Mouse (Mus musculus) MEL (cell line): Measurements from ENCODE around the gene Ccdc17. TPM values are rescaled to one million over a fixed set of nuclear protein-coding genes. Genes with fewer than 3 reads are reported as not detected.
A peak's percentile ranks its signal among the peaks of the same experiment; 100 is the strongest.

Experiments used
- DNase-seq: peaks from one replicate; pipeline ENCODE4 v3.0.0; 2011; ENCODE audit warnings: low read depth, low spot score
- H3K27ac ChIP-seq: 2 replicates; pipeline ENCODE4 v1.5.1; 2012; ENCODE audit warnings: low read depth, mild to moderate bottlenecking, control low read depth, low read length, moderate library complexity; ENCODE audit not compliant: control insufficient read depth
- H3K27me3 ChIP-seq, 2 experiments: fragments of 150-350 bp in 1 of 2; sonication (generic) in 1 of 2; 2 replicates each; pipeline ENCODE4 v1.6.1; 2012; ENCODE audit warnings: low read length in 2 of 2, mild to moderate bottlenecking in 2 of 2, improper control_type of control experiment in 1 of 2, moderate library complexity in 1 of 2; ENCODE audit not compliant: insufficient read depth in 2 of 2, control insufficient read depth in 1 of 2
- H3K36me3 ChIP-seq, 2 experiments: 2 replicates each; pipeline ENCODE4 v1.6.1; 2012 to 2014; ENCODE audit warnings: low read length in 2 of 2, improper control_type of control experiment in 1 of 2, inconsistent platforms in 1 of 2, mild to moderate bottlenecking in 1 of 2; ENCODE audit not compliant: insufficient read depth in 2 of 2, control insufficient read depth in 1 of 2
- H3K4me1 ChIP-seq, 2 experiments: fragments of 150-350 bp in 1 of 2; sonication (generic) in 1 of 2; 2 replicates each; pipeline ENCODE4 v1.6.1; 2012; ENCODE audit warnings: low read length in 2 of 2, improper control_type of control experiment in 1 of 2, mild to moderate bottlenecking in 1 of 2; ENCODE audit not compliant: insufficient read depth in 2 of 2, control insufficient read depth in 1 of 2
- H3K4me3 ChIP-seq, 2 experiments: fragments of 150-350 bp in 1 of 2; sonication (generic) in 1 of 2; 2 replicates each; pipeline ENCODE4 v1.5.1; 2012; ENCODE audit warnings: low read depth in 2 of 2, low read length in 2 of 2, mild to moderate bottlenecking in 2 of 2, moderate library complexity in 2 of 2, control low read depth in 1 of 2, improper control_type of control experiment in 1 of 2; ENCODE audit not compliant: control insufficient read depth in 1 of 2, insufficient read depth in 1 of 2
- H3K79me2 ChIP-seq: 2 replicates; pipeline ENCODE4 v1.6.1; 2012; ENCODE audit warnings: mild to moderate bottlenecking, low read length, moderate library complexity; ENCODE audit not compliant: control insufficient read depth, poor library complexity, insufficient read depth
- H3K9ac ChIP-seq: 2 replicates; pipeline ENCODE4 v1.6.1; 2012; ENCODE audit warnings: low read depth, mild to moderate bottlenecking, control low read depth, low read length, moderate library complexity; ENCODE audit not compliant: control insufficient read depth, poor library complexity, severe bottlenecking
- H3K9me3 ChIP-seq: fragments of 150-350 bp; sonication (generic); replicated peaks from 2 replicates; pipeline ENCODE4 v1.6.1; 2012; ENCODE audit warnings: mild to moderate bottlenecking, low read length, improper control_type of control experiment, moderate library complexity; ENCODE audit not compliant: insufficient read depth
- CHD1 ChIP-seq: IDR thresholded peaks from 2 replicates; pipeline ENCODE4 v1.6.1; 2012; ENCODE audit warnings: low read depth, mild to moderate bottlenecking, inconsistent platforms, low read length, improper control_type of control experiment
- CHD2 ChIP-seq: IDR thresholded peaks from 2 replicates; pipeline ENCODE4 v1.6.1; 2011; ENCODE audit warnings: low read length, improper control_type of control experiment
- E2F4 ChIP-seq: IDR thresholded peaks from 2 replicates; pipeline ENCODE4 v1.6.1; 2011; ENCODE audit warnings: low read depth, low read length, improper control_type of control experiment, borderline replicate concordance
- EP300 ChIP-seq, 2 experiments: IDR thresholded peaks; 2 replicates each; pipeline ENCODE4 v1.6.1; 2011; ENCODE audit warnings: improper control_type of control experiment in 2 of 2, low read length in 2 of 2, low read depth in 1 of 2, mild to moderate bottlenecking in 1 of 2
- ETS1 ChIP-seq: IDR thresholded peaks from 2 replicates; pipeline ENCODE4 v1.6.1; 2012; ENCODE audit warnings: low read depth, mild to moderate bottlenecking, inconsistent platforms, low read length, improper control_type of control experiment, moderate library complexity
- GABPA ChIP-seq: IDR thresholded peaks from 2 replicates; pipeline ENCODE4 v1.6.1; 2012; ENCODE audit warnings: low read depth, mild to moderate bottlenecking, inconsistent platforms, low read length, improper control_type of control experiment, moderate library complexity
- GATA1 ChIP-seq: IDR thresholded peaks from 2 replicates; pipeline ENCODE4 v1.6.1; 2011; ENCODE audit warnings: low read depth, low read length, improper control_type of control experiment
- HCFC1 ChIP-seq: IDR thresholded peaks from 2 replicates; pipeline ENCODE4 v1.6.1; 2012; ENCODE audit warnings: low read depth, mild to moderate bottlenecking, inconsistent platforms, low read length, improper control_type of control experiment, moderate library complexity
- JUND ChIP-seq: IDR thresholded peaks from 2 replicates; pipeline ENCODE4 v1.6.1; 2011; ENCODE audit warnings: low read depth, mild to moderate bottlenecking, improper control_type of control experiment, low read length
- MAFK ChIP-seq: IDR thresholded peaks from 2 replicates; pipeline ENCODE4 v1.6.1; 2011; ENCODE audit warnings: low read depth, mild to moderate bottlenecking, low read length, improper control_type of control experiment, borderline replicate concordance
- MAX ChIP-seq: IDR thresholded peaks from 2 replicates; pipeline ENCODE4 v1.6.1; 2011; ENCODE audit warnings: low read length, improper control_type of control experiment
- MAZ ChIP-seq: IDR thresholded peaks from 2 replicates; pipeline ENCODE4 v1.6.1; 2012; ENCODE audit warnings: low read depth, mild to moderate bottlenecking, inconsistent platforms, low read length, improper control_type of control experiment
- MEF2A ChIP-seq: IDR thresholded peaks from 2 replicates; pipeline ENCODE4 v1.6.1; 2014; ENCODE audit warnings: low read depth, mild to moderate bottlenecking, inconsistent platforms, low read length, improper control_type of control experiment; ENCODE audit not compliant: poor library complexity, insufficient replicate concordance, severe bottlenecking; ENCODE audit errors: extremely low read depth
- MYB ChIP-seq: IDR thresholded peaks from 2 replicates; pipeline ENCODE4 v1.6.1; 2011; ENCODE audit warnings: mild to moderate bottlenecking, low read depth, low read length, improper control_type of control experiment
- MYC ChIP-seq: IDR thresholded peaks from 2 replicates; pipeline ENCODE4 v1.6.1; 2011; ENCODE audit warnings: low read depth, mild to moderate bottlenecking, low read length, improper control_type of control experiment, moderate library complexity
- NRF1 ChIP-seq: IDR thresholded peaks from 2 replicates; pipeline ENCODE4 v1.6.1; 2014; ENCODE audit warnings: low read depth, mild to moderate bottlenecking, inconsistent platforms, low read length, improper control_type of control experiment, moderate library complexity; ENCODE audit not compliant: poor library complexity, insufficient read depth, severe bottlenecking
- POLR2AphosphoS2 ChIP-seq: IDR thresholded peaks from 2 replicates; pipeline ENCODE4 v1.6.1; 2011; ENCODE audit warnings: low read length, improper control_type of control experiment
- POLR2AphosphoS5 ChIP-seq: IDR thresholded peaks from 2 replicates; pipeline ENCODE4 v1.6.1; 2012; ENCODE audit warnings: low read depth, borderline replicate concordance, mild to moderate bottlenecking, inconsistent platforms, low read length, moderate library complexity, mixed read lengths
- RAD21 ChIP-seq: IDR thresholded peaks from 2 replicates; pipeline ENCODE4 v1.6.1; 2011; ENCODE audit warnings: mild to moderate bottlenecking, low read depth, low read length, improper control_type of control experiment
- SIN3A ChIP-seq: IDR thresholded peaks from 2 replicates; pipeline ENCODE4 v1.6.1; 2012; ENCODE audit warnings: low read length, improper control_type of control experiment, inconsistent platforms
- SMC3 ChIP-seq: IDR thresholded peaks from 2 replicates; pipeline ENCODE4 v1.6.1; 2011; ENCODE audit warnings: low read depth, low read length, improper control_type of control experiment
- TBP ChIP-seq: IDR thresholded peaks from 2 replicates; pipeline ENCODE4 v1.8.0; 2011; ENCODE audit warnings: low read depth, low read length, improper control_type of control experiment
- TCF12 ChIP-seq: IDR thresholded peaks from 2 replicates; pipeline ENCODE4 v1.6.1; 2014; ENCODE audit warnings: low read depth, mild to moderate bottlenecking, inconsistent platforms, low read length, improper control_type of control experiment, moderate library complexity
- UBTF ChIP-seq: IDR thresholded peaks from 2 replicates; pipeline ENCODE4 v1.6.1; 2012; ENCODE audit warnings: low read depth, mild to moderate bottlenecking, inconsistent platforms, low read length, improper control_type of control experiment, moderate library complexity, borderline replicate concordance; ENCODE audit not compliant: insufficient read depth
- USF2 ChIP-seq, 2 experiments: IDR thresholded peaks; 2 replicates each; pipeline ENCODE4 v1.6.1; 2011 to 2012; ENCODE audit warnings: improper control_type of control experiment in 2 of 2, low read length in 2 of 2, borderline replicate concordance in 1 of 2, inconsistent platforms in 1 of 2, low read depth in 1 of 2, mild to moderate bottlenecking in 1 of 2; ENCODE audit not compliant: insufficient read depth in 1 of 2
- ZKSCAN1 ChIP-seq: IDR thresholded peaks from 2 replicates; pipeline ENCODE4 v1.6.1; 2012; ENCODE audit warnings: low read depth, mild to moderate bottlenecking, inconsistent platforms, low read length, improper control_type of control experiment, moderate library complexity
- ZMIZ1 ChIP-seq: IDR thresholded peaks from 2 replicates; pipeline ENCODE4 v1.6.1; 2012; ENCODE audit warnings: low read depth, mild to moderate bottlenecking, inconsistent platforms, low read length, improper control_type of control experiment, moderate library complexity
- ZNF384 ChIP-seq: IDR thresholded peaks from 2 replicates; pipeline ENCODE4 v1.6.1; 2012; ENCODE audit warnings: low read depth, mild to moderate bottlenecking, inconsistent platforms, low read length, improper control_type of control experiment
- polyA plus RNA-seq, 2 experiments: library from polyadenylated mRNA; stranded (reverse) in 1 of 2; unstranded in 1 of 2; fragments of >175 nt in 1 of 2; fragments of >200 nt in 1 of 2; gene quantifications; 2 replicates each; pipeline versions ENCODE4 v1.2.1 to v1.2.4; 2012; ENCODE audit warnings: low replicate concordance in 2 of 2, low read depth in 1 of 2; ENCODE audit not compliant: insufficient read length in 2 of 2, insufficient read depth in 1 of 2, missing spikeins in 1 of 2
- total RNA-seq: library from RNA; depleted of rRNA; stranded (reverse); fragments of 300-350 nt; gene quantifications from 2 replicates; pipeline ENCODE4 v1.2.3, GENCODE M21; 2012

The Ccdc17 gene
- total and polyA plus RNA-seq, 3 experiments, result 1.2 to 1.5 TPM; not detected in 1

DNA sequence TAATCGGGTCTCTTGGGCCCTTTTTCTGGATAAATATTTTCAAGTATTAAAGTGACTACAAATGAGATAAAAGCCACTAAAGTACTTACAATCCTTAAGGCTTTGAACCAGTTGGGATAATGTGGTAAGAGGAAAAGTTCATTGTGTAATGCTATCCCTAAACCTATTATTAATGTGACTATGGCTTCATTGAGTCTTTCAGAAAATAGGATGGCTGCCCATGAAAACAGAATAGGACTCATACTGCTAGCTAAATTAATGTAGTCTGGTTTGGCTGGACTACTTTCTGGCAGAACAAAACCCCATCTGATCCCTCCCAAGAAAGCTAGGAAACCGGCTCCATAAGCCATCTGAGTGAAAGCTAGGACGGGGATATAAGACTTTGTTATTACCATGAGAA lies 43.4 kb upstream of the Ccdc17 start:
- no peak for TF ChIP-seq TBP
- no peak for TF ChIP-seq POLR2AphosphoS5
- no peak for TF ChIP-seq HCFC1
- no peak for TF ChIP-seq ETS1
- TF ChIP-seq, all 39 proteins: peak for 0
- no peaks in the 10 kb centered on the region for H3K27me3 ChIP-seq

GRCm38 (mm10) chr4:116555413-116556300 lies 40.8 kb upstream of the Ccdc17 start, which contains the start of gene Tmem69:
Tmem69 (minus strand) TSS chr4:116555936.
- Histone ChIP-seq H3K27me3 (no peaks in the 10 kb centered on the region), H3K4me3 (peak within 1 kb of the TSS; percentile 73 to 75), H3K27ac (peak within 1 kb of the TSS; percentile 99), H3K79me2 (peaks cover 34% of the 10 kb centered on the region), H3K9ac (peak within 1 kb of the TSS; percentile 98), H3K9me3 (no peaks in the 10 kb centered on the region), H3K4me1 (0 out of 4 replicates have a peak, but pooled peaks cover 0 to 2% of the 10 kb centered on the region in 2 experiments), H3K36me3 (peaks cover 0 to 18% of the 10 kb centered on the region in 2 experiments; a peak in 2 of 4 replicates)
- DNase-seq, result peak; percentile 96
- TF ChIP-seq ETS1 (0 out of 2 replicates have a peak, but pooled peaks have one; percentile 13), RAD21 (no peak), POLR2AphosphoS5 (no peak), GATA1 (no peak), E2F4 (0 out of 2 replicates have a peak, but pooled peaks have one; percentile 66), MAFK (no peak), JUND (no peak), CHD2 (no peak), CHD1 (no peak), MYC (peak; percentile 94), MEF2A (no peak), ZMIZ1 (peak; percentile 69; the same call in 1 of the 2 replicates), MAZ (peak; percentile 100), MYB (no peak), SMC3 (no peak), POLR2AphosphoS2 (peak; percentile 72), ZNF384 (no peak), TBP (peak; percentile 93), TCF12 (peak; percentile 66), NRF1 (no peak), ZKSCAN1 (no peak), UBTF (no peak), MAX (peak; percentile 84), USF2 (IDR thresholded peaks at IDR 0.05; ENCODE audit: borderline replicate concordance in 1 of 2, insufficient read depth in 1 of 2, low read depth in 1 of 2, low read length in 2 of 2) (no peak), SIN3A (peak; percentile 95), EP300 (IDR thresholded peaks at IDR 0.05; ENCODE audit: low read depth in 1 of 2, low read length in 2 of 2) (no peak), GABPA (no peak)

More for the DNA sequence above, 43.4 kb upstream of the Ccdc17 start:
- no peaks in the 10 kb centered on the region for H3K9me3 ChIP-seq
- peaks cover 20% of the 10 kb centered on the region for H3K79me2 ChIP-seq
- no peak overlapping the region for H3K9ac ChIP-seq
- no peaks in the 10 kb centered on the region for H3K4me1 ChIP-seq
- H3K36me3 ChIP-seq, result peaks cover 0 to 7% of the 10 kb centered on the region in 2 experiments; a peak in 2 of 4 replicates
- no peak for DNase-seq
- H3K4me3 ChIP-seq, result no peak overlapping the region
- no peak overlapping the region for H3K27ac ChIP-seq
